Mouse (Mus musculus): Measurements from ENCODE around the gene Tmem127. TPM values are rescaled to one million over a fixed set of nuclear protein-coding genes. Genes with fewer than 3 reads are reported as not detected.

Tmem127 gene
- total and polyA plus RNA-seq, 3 experiments, result 11.5 to 15.8 (median 11.9) TPM

GRCm38 (mm10) chr2:127304609-127305210 lies 57.0 kb downstream of the Tmem127 start:
- in situ Hi-C loops (cut with MboI; ENCODE audit: low pct_ligation_motif_present, low pct_unique_long_range_greater_than_20kb, low sequenced_read_pairs), result loop anchor here (5.0 kb wide), 1 partner anchor 38 kb away; no protein-coding TSS in a partner anchor
- dilution Hi-C loops (cut with MboI; ENCODE audit: extremely low pct_ligation_motif_present, extremely low pct_unique_long_range_greater_than_20kb, low sequenced_read_pairs), result no loop called here

GRCm38 (mm10) chr2:127306123-127306522 lies 58.4 kb downstream of the Tmem127 start:
- Histone ChIP-seq H3K9ac (ENCODE audit: insufficient read depth, low read depth) (no peak overlapping the region), H3K36me3 (replicated peaks in 1 of 2; ENCODE audit: control insufficient read depth in 1 of 2, insufficient read depth in 1 of 2, low read length in 1 of 2) (peaks cover 0 to 3% of the 10 kb centered on the region in 2 experiments), H3K27ac (ENCODE audit: insufficient read depth, low read depth) (no peak overlapping the region), H3K27me3 (replicated peaks) (no peaks in the 10 kb centered on the region), H3K4me3 (replicated peaks in 1 of 3; ENCODE audit: low read depth in 2 of 3, low read length in 2 of 3, poor library complexity in 1 of 3) (no peak overlapping the region), H3K4me2 (ENCODE audit: insufficient read depth, low read depth, poor library complexity, severe bottlenecking) (no peak overlapping the region), H3K79me2 (replicated peaks; ENCODE audit: control insufficient read depth, extremely low read depth, insufficient read depth, poor library complexity, severe bottlenecking) (no peaks in the 10 kb centered on the region), H3K9me3 (replicated peaks; ENCODE audit: low read length) (no peaks in the 10 kb centered on the region), H3K4me1 (ENCODE audit: control insufficient read depth in 1 of 2, insufficient read depth in 2 of 2) (peaks cover 17 to 48% of the 10 kb centered on the region in 2 experiments)
- in situ Hi-C loops (cut with MboI; ENCODE audit: low pct_ligation_motif_present, low pct_unique_long_range_greater_than_20kb, low sequenced_read_pairs), result loop anchor here (5.0 kb wide), 1 partner anchor 36 kb away; no protein-coding TSS in a partner anchor
- DNase-seq (ENCODE audit: extremely low read depth), result peak; percentile 60
- dilution Hi-C loops (cut with MboI; ENCODE audit: extremely low pct_ligation_motif_present, extremely low pct_unique_long_range_greater_than_20kb, low sequenced_read_pairs), result no loop called here
- no peak for TF ChIP-seq JUND (conservative IDR thresholded peaks at IDR 0.05; ENCODE audit: low read depth, low read length)
- no peak for TF ChIP-seq ELF1 (IDR thresholded peaks at IDR 0.05; ENCODE audit: low read depth, low read length)
- no peak for TF ChIP-seq POLR2AphosphoS2 (IDR thresholded peaks at IDR 0.05; ENCODE audit: low read depth, low read length)
- peak; percentile 61 for TF ChIP-seq ZNF384 (IDR thresholded peaks at IDR 0.05; ENCODE audit: low read depth, low read length)
- TF ChIP-seq MAX (IDR thresholded peaks at IDR 0.05; ENCODE audit: low read length), result peak; percentile 57
- no peak for TF ChIP-seq IRF4 (IDR thresholded peaks at IDR 0.05; ENCODE audit: low read depth, low read length)
- peak; percentile 37; the same call in 1 of the 2 replicates for TF ChIP-seq SIN3A (IDR thresholded peaks at IDR 0.05; ENCODE audit: low read length)
- TF ChIP-seq CHD2 (IDR thresholded peaks at IDR 0.05; ENCODE audit: low read length), result no peak
- no peak for TF ChIP-seq GABPA (IDR thresholded peaks at IDR 0.05; ENCODE audit: insufficient replicate concordance, low read depth, low read length)
- TF ChIP-seq RCOR1 (conservative IDR thresholded peaks at IDR 0.05; ENCODE audit: low read depth, low read length), result no peak
- TF ChIP-seq NELFE (IDR thresholded peaks at IDR 0.05; ENCODE audit: low read depth, low read length), result peak; percentile 45; the same call in 1 of the 2 replicates
- TF ChIP-seq EP300 (IDR thresholded peaks at IDR 0.05; ENCODE audit: low read length), result no peak
- TF ChIP-seq MYC (IDR thresholded peaks at IDR 0.05; ENCODE audit: low read depth, low read length), result peak; percentile 86
- no peak for TF ChIP-seq MEF2A (IDR thresholded peaks at IDR 0.05; ENCODE audit: borderline replicate concordance, low read depth, low read length)
- no peak for TF ChIP-seq JUN (IDR thresholded peaks at IDR 0.05; ENCODE audit: insufficient read depth, low read depth, low read length)
- TF ChIP-seq TBP (conservative IDR thresholded peaks at IDR 0.05; ENCODE audit: low read depth, low read length), result peak; percentile 51; the same call in 1 of the 2 replicates
- no peak for TF ChIP-seq CHD1 (IDR thresholded peaks at IDR 0.05; ENCODE audit: low read depth, low read length)
- TF ChIP-seq E2F4 (IDR thresholded peaks at IDR 0.05; ENCODE audit: insufficient replicate concordance, low read depth, low read length), result no peak
- TF ChIP-seq KAT2A (IDR thresholded peaks at IDR 0.05; ENCODE audit: insufficient replicate concordance, low read length), result no peak
- no peak for TF ChIP-seq MAZ (IDR thresholded peaks at IDR 0.05; ENCODE audit: low read depth, low read length)
- no peak for TF ChIP-seq ZMIZ1 (IDR thresholded peaks at IDR 0.05; ENCODE audit: low read depth, low read length)
- no peak for TF ChIP-seq ZKSCAN1 (IDR thresholded peaks at IDR 0.05; ENCODE audit: borderline replicate concordance, low read depth, low read length)
- no peak for TF ChIP-seq NRF1 (IDR thresholded peaks at IDR 0.05; ENCODE audit: low read depth, low read length)
- TF ChIP-seq ETS1 (conservative IDR thresholded peaks at IDR 0.05; ENCODE audit: low read depth, low read length), result no peak
- no peak for TF ChIP-seq MAFK (IDR thresholded peaks at IDR 0.05; ENCODE audit: insufficient replicate concordance, low read length)
- no peak for TF ChIP-seq UBTF (IDR thresholded peaks at IDR 0.05; ENCODE audit: low read depth, low read length)
- TF ChIP-seq POLR2A (IDR thresholded peaks at IDR 0.05; ENCODE audit: low read depth, low read length), result no peak
- TF ChIP-seq PAX5 (IDR thresholded peaks at IDR 0.05; ENCODE audit: low read length), result no peak
- no peak for TF ChIP-seq HCFC1 (IDR thresholded peaks at IDR 0.05; ENCODE audit: low read depth, low read length)
- peak; percentile 81 for TF ChIP-seq SMC3 (IDR thresholded peaks at IDR 0.05; ENCODE audit: low read depth, low read length)
- no peak for TF ChIP-seq TCF12 (IDR thresholded peaks at IDR 0.05; ENCODE audit: low read depth, low read length)
- TF ChIP-seq MXI1 (IDR thresholded peaks at IDR 0.05; ENCODE audit: low read depth, low read length), result no peak

More at GRCm38 (mm10) chr2:127304609-127305210, 57.0 kb downstream of the Tmem127 start:
- Histone ChIP-seq H3K4me1 (ENCODE audit: control insufficient read depth in 1 of 2, insufficient read depth in 2 of 2) (peaks cover 8 to 42% of the 10 kb centered on the region in 2 experiments), H3K4me2 (ENCODE audit: insufficient read depth, low read depth, poor library complexity, severe bottlenecking) (no peak overlapping the region), H3K9me3 (replicated peaks; ENCODE audit: low read length) (no peaks in the 10 kb centered on the region), H3K4me3 (replicated peaks in 1 of 3; ENCODE audit: low read depth in 2 of 3, low read length in 2 of 3, poor library complexity in 1 of 3) (no peak overlapping the region), H3K9ac (ENCODE audit: insufficient read depth, low read depth) (no peak overlapping the region), H3K36me3 (replicated peaks in 1 of 2; ENCODE audit: control insufficient read depth in 1 of 2, insufficient read depth in 1 of 2, low read length in 1 of 2) (peaks cover 3 to 14% of the 10 kb centered on the region in 2 experiments), H3K27ac (ENCODE audit: insufficient read depth, low read depth) (no peak overlapping the region), H3K27me3 (replicated peaks) (no peaks in the 10 kb centered on the region), H3K79me2 (replicated peaks; ENCODE audit: control insufficient read depth, extremely low read depth, insufficient read depth, poor library complexity, severe bottlenecking) (no peaks in the 10 kb centered on the region)
- TF ChIP-seq UBTF (IDR thresholded peaks at IDR 0.05; ENCODE audit: low read depth, low read length) (no peak), RAD21 (IDR thresholded peaks at IDR 0.05; ENCODE audit: low read depth, low read length) (no peak), SMC3 (IDR thresholded peaks at IDR 0.05; ENCODE audit: low read depth, low read length) (no peak)
- no peak for DNase-seq (ENCODE audit: extremely low read depth)
